Mouse (Mus musculus) retina, embryonic 14.5 days (tissue): ENCODE results near the gene Nt5c1a.
"Not testable (repeated sequence)": the region's sequence is repeated elsewhere in the genome, so short reads cannot be mapped to it uniquely, and the experiment has no call there.

Experiments used
- DNase-seq: peaks from one replicate; pipeline ENCODE4 v3.0.0-alpha.2; 2015; ENCODE audit warnings: low spot score

Nt5c1a gene

GRCm38 (mm10) chr4:123201186-123202093 is at the start of gene Nt5c1a:
Gene Nt5c1a, plus strand, starts transcription at chr4:123201504.
- peak; percentile 52 for DNase-seq

GRCm38 (mm10) chr4:123152003-123152402 is 49.3 kb upstream of the Nt5c1a start:
- DNase-seq: no peak

- DNase-seq: peak; percentile 5
These were observed 48.3 kb upstream of the Nt5c1a start for GRCm38 (mm10) chr4:123152976-123153375.

- DNase-seq: peak; percentile 82
These were observed 46.3 kb upstream of the Nt5c1a start for GRCm38 (mm10) chr4:123155004-123155403.

- DNase-seq: no peak
These were observed 45.9 kb upstream of the Nt5c1a start for GRCm38 (mm10) chr4:123155427-123155826.

- DNase-seq: no peak
These were observed 45.5 kb upstream of the Nt5c1a start for GRCm38 (mm10) chr4:123155840-123156239.

- DNase-seq: no peak
These were observed 40.7 kb upstream of the Nt5c1a start for GRCm38 (mm10) chr4:123160571-123160970.

- not testable (repeated sequence) for DNase-seq
These were observed 40.1 kb upstream of the Nt5c1a start for GRCm38 (mm10) chr4:123161251-123161650.

- peak; percentile 38 for DNase-seq
These were observed 38.9 kb upstream of the Nt5c1a start for GRCm38 (mm10) chr4:123162305-123162917.

GRCm38 (mm10) chr4:123164157-123164556 is 37.1 kb upstream of the Nt5c1a start:
- no peak for DNase-seq

GRCm38 (mm10) chr4:123171811-123172210 is 29.5 kb upstream of the Nt5c1a start:
- no peak for DNase-seq

- peak; percentile 46 for DNase-seq
These were observed 18.7 kb upstream of the Nt5c1a start, which contains the start of gene Hpcal4 for GRCm38 (mm10) chr4:123182328-123183238. Gene Hpcal4, plus strand, starts transcription at chr4:123183227.

- peak; percentile 83 for DNase-seq
These were observed 17.9 kb upstream of the Nt5c1a start for GRCm38 (mm10) chr4:123183239-123184056.

GRCm38 (mm10) chr4:123184816-123185215 is 16.5 kb upstream of the Nt5c1a start:
- peak; percentile 33 for DNase-seq

- DNase-seq: no peak
These were observed 9.0 kb upstream of the Nt5c1a start for GRCm38 (mm10) chr4:123192336-123192735.

GRCm38 (mm10) chr4:123193791-123194190 is 7.5 kb upstream of the Nt5c1a start:
- DNase-seq: no peak

- no peak for DNase-seq
These were observed 4.6 kb upstream of the Nt5c1a start for GRCm38 (mm10) chr4:123196695-123197094.

- peak; percentile 81 for DNase-seq
These were observed 526 bp upstream of the Nt5c1a start for GRCm38 (mm10) chr4:123200771-123201185.

GRCm38 (mm10) chr4:123202094-123202420 is 753 bp downstream of the Nt5c1a start:
- no peak for DNase-seq

GRCm38 (mm10) chr4:123207337-123207736 is 6.0 kb downstream of the Nt5c1a start:
- DNase-seq: no peak

GRCm38 (mm10) chr4:123210996-123211395 is 9.7 kb downstream of the Nt5c1a start:
- DNase-seq: no peak
